Mouse (Mus musculus): ENCODE data around the gene Sepsecs. TPM values are rescaled to one million over a fixed set of nuclear protein-coding genes. Genes with fewer than 3 reads are reported as not detected.

Gene Sepsecs
- polyA plus RNA-seq, 1 experiment from 2014 or later: 9.0 TPM

DNA sequence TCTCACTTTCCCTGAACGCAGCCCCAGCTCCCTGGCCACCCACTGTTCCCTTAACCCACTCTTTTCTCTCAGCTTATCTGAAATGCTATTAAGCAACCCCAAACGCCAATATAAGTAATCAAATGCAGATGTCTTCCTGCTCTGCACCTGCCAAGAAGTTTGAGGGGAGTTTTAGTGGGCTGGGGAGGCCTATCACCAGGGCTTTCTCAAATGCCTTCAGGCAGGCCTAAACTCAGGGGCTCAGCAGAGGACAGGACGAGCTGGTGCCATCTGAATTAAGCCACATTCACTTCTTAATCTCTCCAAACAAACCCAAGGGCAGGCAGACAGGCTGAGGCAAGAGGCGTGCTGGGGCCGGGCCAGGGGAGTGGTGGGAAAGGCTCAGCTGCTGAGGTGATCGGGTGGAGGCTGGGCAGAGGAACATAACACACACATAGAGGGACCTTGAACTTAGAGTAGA lies 64.9 kb downstream of the Sepsecs start:
- no peaks in the 10 kb centered on the region for H3K27me3 ChIP-seq (replicated peaks; ENCODE audit: insufficient read depth, low read length)
- no peak overlapping the region for H3K4me2 ChIP-seq (replicated peaks; ENCODE audit: low read depth, low read length)
- no peaks in the 10 kb centered on the region for H3K9me3 ChIP-seq (ENCODE audit: low read length)
- DNase-seq (ENCODE audit: low spot score): no peak
- H3K27ac ChIP-seq (ENCODE audit: low read length): no peak overlapping the region
- 52% methylated on average over 6 of the region's 6 CpGs for WGBS
- no peak overlapping the region for H3K9ac ChIP-seq (replicated peaks; ENCODE audit: low read depth)
- no peak for TF ChIP-seq CTCF (IDR thresholded peaks at IDR 0.05)
- no peak for TF ChIP-seq EP300 (IDR thresholded peaks at IDR 0.05)
- no peak overlapping the region for H3K4me3 ChIP-seq (ENCODE audit: low read depth, low read length)
- no peaks in the 10 kb centered on the region for H3K4me1 ChIP-seq (ENCODE audit: insufficient read depth, low read depth, low read length)
- H3K36me3 ChIP-seq (ENCODE audit: insufficient read depth, low read length): no peaks in the 10 kb centered on the region
- no peak for ATAC-seq

DNA sequence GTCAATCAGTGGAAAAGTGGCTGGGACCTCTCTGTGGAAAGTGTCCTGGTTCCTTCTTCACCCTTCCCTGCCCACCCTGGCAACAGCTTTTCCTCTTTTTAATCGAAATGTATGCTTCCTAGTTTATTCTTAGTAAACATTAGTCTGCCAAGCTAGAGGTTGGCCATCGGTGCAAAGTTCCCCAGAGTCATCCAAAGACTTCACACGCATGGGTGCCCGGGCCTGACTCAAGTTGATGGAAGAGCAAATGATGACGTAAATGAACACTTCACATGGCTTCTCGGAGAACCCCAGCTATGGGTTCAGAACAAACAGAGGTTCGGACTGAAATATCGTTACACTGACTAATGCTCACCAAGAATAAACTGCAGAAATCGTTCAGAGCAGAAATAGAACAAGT lies 78.9 kb downstream of the Sepsecs start:
- TF ChIP-seq CTCF (IDR thresholded peaks at IDR 0.05) (no peak), EP300 (IDR thresholded peaks at IDR 0.05) (no peak)
- Histone ChIP-seq H3K9me3 (ENCODE audit: low read length) (no peaks in the 10 kb centered on the region), H3K36me3 (ENCODE audit: insufficient read depth, low read length) (no peaks in the 10 kb centered on the region), H3K4me2 (replicated peaks; ENCODE audit: low read depth, low read length) (no peak overlapping the region), H3K27ac (ENCODE audit: low read length) (no peak overlapping the region), H3K4me1 (ENCODE audit: insufficient read depth, low read depth, low read length) (peaks cover 3% of the 10 kb centered on the region), H3K27me3 (replicated peaks; ENCODE audit: insufficient read depth, low read length) (no peaks in the 10 kb centered on the region), H3K9ac (replicated peaks; ENCODE audit: low read depth) (no peak overlapping the region), H3K4me3 (ENCODE audit: low read depth, low read length) (no peak overlapping the region)
- DNase-seq (ENCODE audit: low spot score) (no peak), ATAC-seq (no peak)
- 74% methylated on average over 9 of the region's 9 CpGs for WGBS

Other genes starting within 250 kb of the Sepsecs start
- gene Ccdc149, start 198.2 kb downstream of the Sepsecs start, polyA plus RNA-seq (2015; fragmentation: Nextera tagmentation; extraction: Ambion mirVana): 3.4 TPM in 2 replicates
- gene Lgi2, start 103.2 kb downstream of the Sepsecs start, polyA plus RNA-seq (2015; fragmentation: Nextera tagmentation; extraction: Ambion mirVana): 2.0 and 2.1 TPM in 2 replicates
- 113 and 117 TPM in 2 replicates for gene Pi4k2b, start 71.9 kb upstream of the Sepsecs start, polyA plus RNA-seq (2015; fragmentation: Nextera tagmentation; extraction: Ambion mirVana)
- gene Zcchc4, start 105.7 kb upstream of the Sepsecs start, polyA plus RNA-seq (2015; fragmentation: Nextera tagmentation; extraction: Ambion mirVana): 5.2 and 6.2 TPM in 2 replicates
- 65.3 and 66.6 TPM in 2 replicates for gene Anapc4, start 164.3 kb upstream of the Sepsecs start, polyA plus RNA-seq (2015; fragmentation: Nextera tagmentation; extraction: Ambion mirVana)